Mouse (Mus musculus): ENCODE data around the gene Map3k3. TPM values are rescaled to one million over a fixed set of nuclear protein-coding genes. Genes with fewer than 3 reads are reported as not detected.

The Map3k3 gene
- polyA plus RNA-seq, 1 experiment from 2014 or later: 16.8 TPM

- H3K36me3 ChIP-seq (replicated peaks; ENCODE audit: control insufficient read depth, insufficient read depth, low read depth, low read length): no peaks in the 10 kb centered on the region; the same call in none of the 2 replicates
- ATAC-seq (replicated peaks; ENCODE audit: insufficient number of reproducible peaks, low FRiP score, low TSS enrichment, low read depth): no peak
These were observed 117.1 kb downstream of the Map3k3 start for GRCm38 (mm10) chr11:106201337-106202122.

DNA sequence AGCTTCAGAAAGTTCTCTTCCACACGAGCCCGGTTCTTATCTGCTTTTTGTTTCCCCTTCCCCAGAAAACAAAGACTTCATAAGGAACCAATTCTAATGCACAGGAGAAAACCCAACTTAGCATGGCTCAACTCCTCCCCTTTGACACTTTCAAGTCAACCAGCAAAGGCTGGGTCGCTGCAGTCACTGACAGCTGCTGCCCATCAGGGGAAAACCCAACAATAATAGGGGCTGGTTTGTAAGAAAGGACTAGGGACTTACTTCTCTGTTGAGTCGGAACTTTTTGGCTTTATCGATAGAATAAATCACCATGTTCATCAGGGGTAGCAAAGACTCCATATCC lies 117.7 kb downstream of the Map3k3 start, which contains the start of gene Strada:
Strada (minus strand) TSS at position 46 of the 343 bp plus-strand sequence.
- H3K9ac ChIP-seq (replicated peaks; ENCODE audit: low read length): no peak within 1 kb of the TSS
- no peak within 1 kb of the TSS for H3K27ac ChIP-seq (replicated peaks; ENCODE audit: low read depth, low read length)
- ATAC-seq (replicated peaks; ENCODE audit: insufficient number of reproducible peaks, low FRiP score, low TSS enrichment, low read depth): no peak
- no peak for DNase-seq (ENCODE audit: low spot score)
- H3K9me3 ChIP-seq (replicated peaks; ENCODE audit: control insufficient read depth, low read length): no peaks in the 10 kb centered on the region
- no peaks in the 10 kb centered on the region for H3K27me3 ChIP-seq (ENCODE audit: control insufficient read depth, insufficient read depth, low read length)
- H3K4me1 ChIP-seq (ENCODE audit: control insufficient read depth, insufficient read depth, low read length): no peaks in the 10 kb centered on the region
- no peaks in the 10 kb centered on the region; the same call in none of the 2 replicates for H3K36me3 ChIP-seq (replicated peaks; ENCODE audit: control insufficient read depth, insufficient read depth, low read depth, low read length)
- 86% methylated on average over 5 of the region's 5 CpGs for WGBS
- H3K4me2 ChIP-seq (ENCODE audit: low read depth, low read length): no peak within 1 kb of the TSS
- H3K4me3 ChIP-seq (ENCODE audit: low read depth, low read length): no peak within 1 kb of the TSS

More at GRCm38 (mm10) chr11:106201337-106202122, 117.1 kb downstream of the Map3k3 start:
- Histone ChIP-seq H3K4me2 (ENCODE audit: low read depth, low read length) (no peak overlapping the region), H3K27me3 (ENCODE audit: control insufficient read depth, insufficient read depth, low read length) (no peaks in the 10 kb centered on the region), H3K27ac (replicated peaks; ENCODE audit: low read depth, low read length) (no peak overlapping the region), H3K9me3 (replicated peaks; ENCODE audit: control insufficient read depth, low read length) (no peaks in the 10 kb centered on the region), H3K4me3 (ENCODE audit: low read depth, low read length) (no peak overlapping the region), H3K4me1 (ENCODE audit: control insufficient read depth, insufficient read depth, low read length) (no peaks in the 10 kb centered on the region), H3K9ac (replicated peaks; ENCODE audit: low read length) (no peak overlapping the region)
- 94% methylated on average over 19 of the region's 19 CpGs for WGBS
- DNase-seq (ENCODE audit: low spot score): no peak

Other genes with a start within 250 kb of the Map3k3 start
- 9.9 and 13.4 TPM in 2 replicates for gene Cyb561, start 131.3 kb upstream of the Map3k3 start, polyA plus RNA-seq (2014; fragmentation: Nextera tagmentation; extraction: Ambion mirVana)
- gene Ace, start 116.7 kb upstream of the Map3k3 start, polyA plus RNA-seq (2014; fragmentation: Nextera tagmentation; extraction: Ambion mirVana): 0.41 and 0.47 TPM in 2 replicates
- not detected in 2 replicates for gene Ace3, start 89.9 kb upstream of the Map3k3 start, polyA plus RNA-seq (2014; fragmentation: Nextera tagmentation; extraction: Ambion mirVana)
- gene Kcnh6, start 76.5 kb upstream of the Map3k3 start, polyA plus RNA-seq (2014; fragmentation: Nextera tagmentation; extraction: Ambion mirVana): 0.32 and 0.33 TPM in 2 replicates
- 59.9 and 68.6 TPM in 2 replicates for gene Dcaf7, start 47.7 kb upstream of the Map3k3 start, polyA plus RNA-seq (2014; fragmentation: Nextera tagmentation; extraction: Ambion mirVana)
- 11.1 and 11.4 TPM in 2 replicates for gene Taco1, start 18.6 kb upstream of the Map3k3 start, polyA plus RNA-seq (2014; fragmentation: Nextera tagmentation; extraction: Ambion mirVana)
- gene Gm10840, start 76.2 kb downstream of the Map3k3 start, polyA plus RNA-seq (2014; fragmentation: Nextera tagmentation; extraction: Ambion mirVana): 0.92 TPM in 1 of 2 replicates, not detected in the other
- gene Limd2, start 76.2 kb downstream of the Map3k3 start, polyA plus RNA-seq (2014; fragmentation: Nextera tagmentation; extraction: Ambion mirVana): 431 and 442 TPM in 2 replicates
- 33.4 and 35.8 TPM in 2 replicates for gene Strada, start 117.6 kb downstream of the Map3k3 start, polyA plus RNA-seq (2014; fragmentation: Nextera tagmentation; extraction: Ambion mirVana)
- gene Ccdc47, start 131.7 kb downstream of the Map3k3 start, polyA plus RNA-seq (2014; fragmentation: Nextera tagmentation; extraction: Ambion mirVana): 65.3 and 70.5 TPM in 2 replicates
- gene Ddx42, start 132.3 kb downstream of the Map3k3 start, polyA plus RNA-seq (2014; fragmentation: Nextera tagmentation; extraction: Ambion mirVana): 95.4 and 102 TPM in 2 replicates
- 76.2 and 80.5 TPM in 2 replicates for gene Ftsj3, start 171.5 kb downstream of the Map3k3 start, polyA plus RNA-seq (2014; fragmentation: Nextera tagmentation; extraction: Ambion mirVana)
- gene Psmc5, start 171.5 kb downstream of the Map3k3 start, polyA plus RNA-seq (2014; fragmentation: Nextera tagmentation; extraction: Ambion mirVana): 389 and 396 TPM in 2 replicates
- 57.0 and 60.6 TPM in 2 replicates for gene Smarcd2, start 188.4 kb downstream of the Map3k3 start, polyA plus RNA-seq (2014; fragmentation: Nextera tagmentation; extraction: Ambion mirVana)
- 0.13 and 0.15 TPM in 2 replicates for gene Tcam1, start 192.1 kb downstream of the Map3k3 start, polyA plus RNA-seq (2014; fragmentation: Nextera tagmentation; extraction: Ambion mirVana)
- gene Gh, start 217.3 kb downstream of the Map3k3 start, polyA plus RNA-seq (2014; fragmentation: Nextera tagmentation; extraction: Ambion mirVana): not detected in 2 replicates
- gene Cd79b, start 230.1 kb downstream of the Map3k3 start, polyA plus RNA-seq (2014; fragmentation: Nextera tagmentation; extraction: Ambion mirVana): 1.3 and 1.9 TPM in 2 replicates